Mouse (Mus musculus) stomach, postnatal 0 days (tissue): ENCODE data around the gene Rnf43. TPM values are rescaled to one million over a fixed set of nuclear protein-coding genes. Genes with fewer than 3 reads are reported as not detected.
A peak's percentile ranks its signal among the peaks of the same experiment; 100 is the strongest.

Source experiments
- ATAC-seq: fragments of 200-750 bp; cut with Nextera tagmentation; 2 replicates; pipeline ENCODE4 v1.8.0; 2017; ENCODE audit not compliant: low FRiP score, low TSS enrichment
- DNase-seq: peaks from one replicate; pipeline ENCODE4 v3.0.0-alpha.2; 2016; ENCODE audit warnings: low spot score
- H3K27ac ChIP-seq: fragments of 300-500 bp; sonication (generic); replicated peaks from 2 replicates; pipeline ENCODE4 v1.5.1; 2014; ENCODE audit warnings: mild to moderate bottlenecking, control low read depth
- H3K27me3 ChIP-seq: fragments of 300-500 bp; sonication (generic); 2 replicates; pipeline ENCODE4 v1.6.1; 2014; ENCODE audit warnings: low read length; ENCODE audit not compliant: control insufficient read depth, insufficient read depth
- H3K36me3 ChIP-seq: fragments of 300-500 bp; sonication (generic); 2 replicates; pipeline ENCODE4 v1.6.1; 2014; ENCODE audit warnings: low read length, mixed read lengths; ENCODE audit not compliant: control insufficient read depth, insufficient read depth
- H3K4me1 ChIP-seq: fragments of 300-500 bp; sonication (generic); replicated peaks from 2 replicates; pipeline ENCODE4 v1.6.1; 2014; ENCODE audit warnings: antibody characterized with exemption; ENCODE audit not compliant: control insufficient read depth, insufficient read depth
- H3K4me2 ChIP-seq: fragments of 300-500 bp; sonication (generic); replicated peaks from 2 replicates; pipeline ENCODE4 v1.6.1; 2014; ENCODE audit warnings: low read depth, mild to moderate bottlenecking, control low read depth, moderate library complexity
- H3K4me3 ChIP-seq: fragments of 300-500 bp; sonication (generic); 2 replicates; pipeline ENCODE4 v1.5.1; 2014; ENCODE audit warnings: low read depth, low read length, control low read depth
- H3K9ac ChIP-seq: fragments of 300-500 bp; sonication (generic); 2 replicates; pipeline ENCODE4 v1.6.1; 2014; ENCODE audit warnings: mild to moderate bottlenecking, low read length, control low read depth, mixed read lengths
- H3K9me3 ChIP-seq: fragments of 300-500 bp; sonication (generic); 2 replicates; pipeline ENCODE4 v1.6.1; 2016; ENCODE audit warnings: low read length; ENCODE audit not compliant: control insufficient read depth
- CTCF ChIP-seq: IDR thresholded peaks from 2 replicates; pipeline ENCODE4 v1.5.1; 2016; ENCODE audit warnings: antibody characterized with exemption, low read depth, mild to moderate bottlenecking, moderate library complexity
- EP300 ChIP-seq: optimal IDR thresholded peaks from 2 replicates; pipeline ENCODE3; 2016; ENCODE audit warnings: antibody characterized with exemption
- WGBS: fragments of 180-500 bp; shearing (Covaris S2); extraction: QIAGEN DNeasy Blood & Tissue Kit; methylation state at CpG from one replicate; pipeline ENCODE4 v1.1.7; 2014; 5-methylcytosine and 5-hydroxymethylcytosine counted together
- polyA plus RNA-seq: library from polyadenylated mRNA; unstranded; fragments of >200 nt; fragmentation: Nextera tagmentation; extraction: Ambion mirVana; gene quantifications from 2 replicates; pipeline ENCODE4 v1.2.1, GENCODE M21; 2015

Rnf43 gene
- polyA plus RNA-seq, 1 experiment from 2014 or later: 6.6 TPM

- TF ChIP-seq CTCF: no peak
- no peak for TF ChIP-seq EP300
- H3K9me3 ChIP-seq: no peaks in the 10 kb centered on the region
- H3K36me3 ChIP-seq: no peaks in the 10 kb centered on the region
- no peaks in the 10 kb centered on the region for H3K4me1 ChIP-seq
- 82% methylated on average over 5 of the region's 5 CpGs for WGBS
- H3K9ac ChIP-seq: no peak overlapping the region
- no peak for ATAC-seq
- no peak overlapping the region for H3K4me3 ChIP-seq
- no peak overlapping the region for H3K4me2 ChIP-seq
- no peaks in the 10 kb centered on the region for H3K27me3 ChIP-seq
- DNase-seq: no peak
- no peak overlapping the region for H3K27ac ChIP-seq
Observed at GRCm38 (mm10) chr11:87753891-87754501, 91.5 kb downstream of the Rnf43 start.

GRCm38 (mm10) chr11:87754603-87755002 lies 92.1 kb downstream of the Rnf43 start:
- 67% methylated on average over 5 of the region's 5 CpGs for WGBS
- no peak for TF ChIP-seq CTCF
- TF ChIP-seq EP300: no peak
- Histone ChIP-seq H3K27ac (no peak overlapping the region), H3K36me3 (no peaks in the 10 kb centered on the region), H3K9me3 (no peaks in the 10 kb centered on the region), H3K4me1 (no peaks in the 10 kb centered on the region), H3K27me3 (no peaks in the 10 kb centered on the region), H3K9ac (no peak overlapping the region), H3K4me2 (no peak overlapping the region), H3K4me3 (no peak overlapping the region)
- no peak for ATAC-seq
- DNase-seq: no peak

GRCm38 (mm10) chr11:87755360-87756017 lies 93.0 kb downstream of the Rnf43 start:
- H3K9me3 ChIP-seq: no peaks in the 10 kb centered on the region
- H3K36me3 ChIP-seq: no peaks in the 10 kb centered on the region
- H3K4me3 ChIP-seq: no peak overlapping the region
- H3K27ac ChIP-seq: no peak overlapping the region
- ATAC-seq (no peak), DNase-seq (no peak)
- 71% methylated on average over 17 of the region's 17 CpGs for WGBS
- H3K27me3 ChIP-seq: peaks cover 3% of the 10 kb centered on the region; the same call in 1 of the 2 replicates
- no peaks in the 10 kb centered on the region for H3K4me1 ChIP-seq
- no peak overlapping the region for H3K9ac ChIP-seq
- TF ChIP-seq CTCF (no peak), EP300 (no peak)
- H3K4me2 ChIP-seq: no peak overlapping the region

GRCm38 (mm10) chr11:87756251-87756820 lies 93.8 kb downstream of the Rnf43 start:
- 81% methylated on average over 15 of the region's 15 CpGs for WGBS
- 0 out of 2 replicates have a peak, but pooled peaks have one; percentile 23 for ATAC-seq
- no peaks in the 10 kb centered on the region for H3K4me1 ChIP-seq
- no peak overlapping the region for H3K4me2 ChIP-seq
- H3K27ac ChIP-seq: no peak overlapping the region
- peaks cover 3% of the 10 kb centered on the region; the same call in 1 of the 2 replicates for H3K27me3 ChIP-seq
- no peaks in the 10 kb centered on the region for H3K9me3 ChIP-seq
- H3K9ac ChIP-seq: no peak overlapping the region
- no peaks in the 10 kb centered on the region for H3K36me3 ChIP-seq
- TF ChIP-seq CTCF (no peak), EP300 (no peak)
- no peak for DNase-seq
- no peak overlapping the region for H3K4me3 ChIP-seq

- no peaks in the 10 kb centered on the region for H3K4me1 ChIP-seq
- H3K9ac ChIP-seq: no peak overlapping the region
- H3K4me3 ChIP-seq: no peak overlapping the region
- H3K36me3 ChIP-seq: no peaks in the 10 kb centered on the region
- H3K9me3 ChIP-seq: no peaks in the 10 kb centered on the region
- H3K4me2 ChIP-seq: no peak overlapping the region
- ATAC-seq (0 out of 2 replicates have a peak, but pooled peaks have one; percentile 11), DNase-seq (no peak)
- H3K27me3 ChIP-seq: peaks cover 3% of the 10 kb centered on the region; the same call in 1 of the 2 replicates
- 83% methylated on average over 25 of the region's 25 CpGs for WGBS
- H3K27ac ChIP-seq: no peak overlapping the region
- TF ChIP-seq EP300 (no peak), CTCF (no peak)
Observed at GRCm38 (mm10) chr11:87757001-87757954, 94.8 kb downstream of the Rnf43 start.
